Comparison of ENCODE assay signal across 27 mouse cellular contexts in the genomic region with DNA sequence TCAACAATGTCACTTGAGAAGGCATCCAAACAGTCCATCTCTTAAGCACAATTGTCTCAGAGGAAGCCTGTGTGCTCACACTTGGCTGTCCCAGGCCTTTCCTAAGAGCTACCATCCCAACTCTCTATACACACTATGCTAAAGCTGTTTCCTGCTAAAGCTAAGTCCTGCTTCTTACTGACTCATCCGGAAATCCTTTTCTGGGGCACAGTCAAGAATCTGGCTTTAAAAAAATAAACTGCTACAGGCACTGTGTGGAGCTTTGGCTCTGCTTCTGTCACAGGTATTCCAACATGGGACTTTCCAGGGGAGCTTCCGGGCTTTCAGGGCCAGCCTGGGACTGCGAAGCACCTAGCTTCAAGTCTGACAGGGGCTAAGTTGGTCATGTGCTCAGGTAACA. TPM values are rescaled to one million over a fixed set of nuclear protein-coding genes. Genes with fewer than 3 reads are reported as not detected.
DNase-seq lines count a peak whose midpoint lies in the region; ATAC-seq lines count a peak whose summit lies in the region.
"Had no signal": no experiment of that assay in that cellular context is flagged by ENCODE, and none has a peak within 500 bp of the region (broad histone marks: within the 10 kb centered on the region; RNA-seq: fewer than 3 reads in every experiment).

No protein-coding gene starts in this region.

- peak; percentile 11 for DNase-seq in embryonic facial prominence, embryonic 14.5 days (ENCODE audit: low spot score)
- DNase-seq in embryonic facial prominence, embryonic 10.5 days (ENCODE audit: low spot score), result no peak
- no peak for DNase-seq in heart, postnatal 4 days
- DNase-seq in lung, postnatal 10 days, result no peak
- peak; percentile 42 for DNase-seq in NIH3T3 (ENCODE audit: low read depth)
- no peak for DNase-seq in neural tube, embryonic 10.5 days (ENCODE audit: extremely low spot score, low spot score)
- DNase-seq: adrenal gland, postnatal 25 days; cerebellum, adult 11-12 months; cerebellum, postnatal 14 days; kidney, adult 11 months; left cerebral cortex, postnatal 4 days; liver; midbrain, embryonic 14.5 days; right cerebral cortex, postnatal 25 days; thymus, postnatal 14 days had no signal

- ATAC-seq in embryonic facial prominence, embryonic 14.5 days (ENCODE audit: low read depth), result no peak
- no peak; the same call in 1 of the 2 replicates for ATAC-seq in heart, embryonic 16.5 days (replicated peaks; ENCODE audit: extremely low read depth, insufficient read depth, low FRiP score)
- peak; percentile 74 for ATAC-seq in lung, embryonic 16.5 days (ENCODE audit: low read depth)

- H3K27ac ChIP-seq in embryonic facial prominence, embryonic 14.5 days (replicated peaks; ENCODE audit: low read depth, low read length), result no peak overlapping the region
- H3K27ac ChIP-seq in embryonic facial prominence, embryonic 10.5 days (replicated peaks), result no peak overlapping the region
- 0 out of 2 replicates have a peak overlapping the region, but pooled peaks have one; percentile 5 for H3K27ac ChIP-seq in heart, embryonic 16.5 days (ENCODE audit: low read length)
- H3K27ac ChIP-seq in lung, embryonic 16.5 days (ENCODE audit: low read length), result peak overlapping the region; percentile 69
- H3K27ac ChIP-seq: forebrain, embryonic 10.5 days had no signal

- H3K4me2 ChIP-seq in embryonic facial prominence, embryonic 14.5 days (ENCODE audit: low read depth, low read length), result no peak overlapping the region
- H3K4me2 ChIP-seq in heart, embryonic 16.5 days (ENCODE audit: low read depth, low read length), result no peak overlapping the region
- H3K4me2 ChIP-seq in lung, embryonic 16.5 days (ENCODE audit: low read depth, low read length), result no peak overlapping the region

- H3K4me3 ChIP-seq in embryonic facial prominence, embryonic 14.5 days (ENCODE audit: low read depth, low read length), result no peak overlapping the region
- no peak overlapping the region for H3K4me3 ChIP-seq in embryonic facial prominence, embryonic 10.5 days
- H3K4me3 ChIP-seq in heart, embryonic 16.5 days (ENCODE audit: low read length), result no peak overlapping the region
- H3K4me3 ChIP-seq in lung, embryonic 16.5 days (ENCODE audit: low read length), result no peak overlapping the region
- H3K4me3 ChIP-seq: forebrain, embryonic 10.5 days; megakaryocyte, embryonic 14.5 days had no signal

- no peaks in the 10 kb centered on the region for H3K36me3 ChIP-seq in embryonic facial prominence, embryonic 14.5 days (ENCODE audit: control insufficient read depth, insufficient read depth, low read length)
- H3K36me3 ChIP-seq in embryonic facial prominence, embryonic 10.5 days (replicated peaks), result no peaks in the 10 kb centered on the region
- no peaks in the 10 kb centered on the region for H3K36me3 ChIP-seq in heart, embryonic 16.5 days (ENCODE audit: control insufficient read depth, insufficient read depth)
- H3K36me3 ChIP-seq in lung, embryonic 16.5 days (ENCODE audit: control insufficient read depth, insufficient read depth, low read length), result no peaks in the 10 kb centered on the region
- H3K36me3 ChIP-seq: forebrain, embryonic 10.5 days; G1E had no signal

- 79% methylated on average over 3 of the region's 3 CpGs for WGBS in embryonic facial prominence, embryonic 14.5 days
- whole genome bisulfite sequencing in embryonic facial prominence, embryonic 10.5 days, result 86% methylated on average over 3 of the region's 3 CpGs
- 73% methylated on average over 3 of the region's 3 CpGs for WGBS in heart, embryonic 16.5 days
- WGBS in lung, embryonic 16.5 days, result 46% methylated on average over 3 of the region's 3 CpGs

- no peaks in the 10 kb centered on the region for H3K27me3 ChIP-seq in embryonic facial prominence, embryonic 14.5 days (replicated peaks; ENCODE audit: control insufficient read depth, insufficient read depth, low read length)
- H3K27me3 ChIP-seq in embryonic facial prominence, embryonic 10.5 days (replicated peaks; ENCODE audit: low read depth, poor library complexity, severe bottlenecking), result no peaks in the 10 kb centered on the region
- no peaks in the 10 kb centered on the region for H3K27me3 ChIP-seq in heart, embryonic 16.5 days (ENCODE audit: control insufficient read depth, insufficient read depth, low read length)
- H3K27me3 ChIP-seq in lung, embryonic 16.5 days (ENCODE audit: control insufficient read depth, insufficient read depth, low read depth, low read length), result no peaks in the 10 kb centered on the region

- no peaks in the 10 kb centered on the region for H3K9me3 ChIP-seq in embryonic facial prominence, embryonic 14.5 days (ENCODE audit: control insufficient read depth, low read length)
- no peaks in the 10 kb centered on the region for H3K9me3 ChIP-seq in embryonic facial prominence, embryonic 10.5 days
- no peaks in the 10 kb centered on the region for H3K9me3 ChIP-seq in heart, embryonic 16.5 days (replicated peaks; ENCODE audit: control insufficient read depth, low read length)
- no peaks in the 10 kb centered on the region for H3K9me3 ChIP-seq in lung, embryonic 16.5 days (ENCODE audit: control insufficient read depth, low read length)
- H3K9me3 ChIP-seq: forebrain, embryonic 10.5 days; G1E; megakaryocyte, embryonic 14.5 days had no signal

- H3K9ac ChIP-seq in embryonic facial prominence, embryonic 14.5 days (ENCODE audit: low read depth, low read length), result no peak overlapping the region
- H3K9ac ChIP-seq in heart, embryonic 16.5 days (ENCODE audit: low read length), result no peak overlapping the region
- H3K9ac ChIP-seq in lung, embryonic 16.5 days (ENCODE audit: low read length), result no peak overlapping the region

- H3K4me1 ChIP-seq in embryonic facial prominence, embryonic 14.5 days (ENCODE audit: control insufficient read depth, insufficient read depth, low read length), result no peaks in the 10 kb centered on the region
- peaks cover 7% of the 10 kb centered on the region; the same call in 1 of the 2 replicates for H3K4me1 ChIP-seq in embryonic facial prominence, embryonic 10.5 days
- H3K4me1 ChIP-seq in heart, embryonic 16.5 days (ENCODE audit: control insufficient read depth, insufficient read depth, low read length), result no peaks in the 10 kb centered on the region
- no peaks in the 10 kb centered on the region for H3K4me1 ChIP-seq in lung, embryonic 16.5 days (replicated peaks; ENCODE audit: control insufficient read depth, insufficient read depth, low read length)
- H3K4me1 ChIP-seq: megakaryocyte, embryonic 14.5 days had no signal

RNA-seq across cellular contexts. Expression of gene Bpifb1, which starts 4.9 kb away (rescaled TPM):
- polyA plus RNA-seq in embryonic facial prominence, embryonic 14.5 days (2014; fragmentation: Nextera tagmentation; extraction: Ambion mirVana), result 0.14 TPM in 1 of 2 replicates, not detected in the other
- polyA plus RNA-seq in embryonic facial prominence, embryonic 10.5 days (2016; fragmentation: Nextera tagmentation; extraction: Ambion mirVana), result not detected in 2 replicates
- polyA plus RNA-seq in heart, embryonic 16.5 days (2015; fragmentation: Nextera tagmentation; extraction: Ambion mirVana), result 0.45 and 0.52 TPM in 2 replicates
- under 1 TPM in 1 of 2 experiments, not detected in 1; 0.20 TPM for total RNA-seq in heart, postnatal 4 days (2021)
- 1.5 and 1.8 TPM in 2 replicates for polyA plus RNA-seq in lung, embryonic 16.5 days (2015; fragmentation: Nextera tagmentation; extraction: Ambion mirVana)
- total RNA-seq: adrenal gland, postnatal 25 days; gastrocnemius, adult 8-10 months had no signal
- polyA plus RNA-seq: forebrain, embryonic 10.5 days; G1E; hindbrain, embryonic 11.5 days; neural tube, embryonic 14.5 days had no signal

RNA-seq across cellular contexts. Expression of gene Bpifa5, which starts 23.3 kb away (rescaled TPM):
- polyA plus RNA-seq in embryonic facial prominence, embryonic 14.5 days (2014; fragmentation: Nextera tagmentation; extraction: Ambion mirVana), result not detected in 2 replicates
- not detected in 2 replicates for polyA plus RNA-seq in embryonic facial prominence, embryonic 10.5 days (2016; fragmentation: Nextera tagmentation; extraction: Ambion mirVana)
- polyA plus RNA-seq in heart, embryonic 16.5 days (2015; fragmentation: Nextera tagmentation; extraction: Ambion mirVana), result not detected in 2 replicates
- not detected for total RNA-seq in heart, postnatal 4 days (2021)
- polyA plus RNA-seq in lung, embryonic 16.5 days (2015; fragmentation: Nextera tagmentation; extraction: Ambion mirVana), result not detected in 2 replicates
- total RNA-seq: adrenal gland, postnatal 25 days; G1E; gastrocnemius, adult 8-10 months; heart, adult 8-10 months; layer of hippocampus, adult 8-10 months; left cerebral cortex, postnatal 4 days had no signal
- polyA plus RNA-seq: forebrain, embryonic 10.5 days; G1E; hindbrain, embryonic 11.5 days; liver, embryonic 16.5 days; midbrain, embryonic 14.5 days; neural tube, embryonic 14.5 days; stomach, embryonic 16.5 days had no signal

RNA-seq across cellular contexts. Expression of gene Bpifb5, which starts 37.8 kb away (rescaled TPM):
- polyA plus RNA-seq in embryonic facial prominence, embryonic 14.5 days (2014; fragmentation: Nextera tagmentation; extraction: Ambion mirVana), result 0.89 and 1.9 TPM in 2 replicates
- 0.20 and 0.32 TPM in 2 replicates for polyA plus RNA-seq in embryonic facial prominence, embryonic 10.5 days (2016; fragmentation: Nextera tagmentation; extraction: Ambion mirVana)
- 0.37 and 0.45 TPM in 2 replicates for polyA plus RNA-seq in heart, embryonic 16.5 days (2015; fragmentation: Nextera tagmentation; extraction: Ambion mirVana)
- total RNA-seq in heart, postnatal 4 days (2021), result not detected
- polyA plus RNA-seq in lung, embryonic 16.5 days (2015; fragmentation: Nextera tagmentation; extraction: Ambion mirVana), result 2.3 and 2.4 TPM in 2 replicates
- total RNA-seq: adrenal gland, postnatal 25 days; gastrocnemius, adult 8-10 months; heart, adult 8-10 months; layer of hippocampus, adult 8-10 months had no signal
- polyA plus RNA-seq: G1E; hindbrain, embryonic 11.5 days; liver, embryonic 16.5 days; midbrain, embryonic 14.5 days had no signal

RNA-seq across cellular contexts. Expression of gene Bpifa1, which starts 43.1 kb away (rescaled TPM):
- polyA plus RNA-seq in embryonic facial prominence, embryonic 14.5 days (2014; fragmentation: Nextera tagmentation; extraction: Ambion mirVana), result 92.3 and 176 TPM in 2 replicates
- not detected in 2 replicates for polyA plus RNA-seq in embryonic facial prominence, embryonic 10.5 days (2016; fragmentation: Nextera tagmentation; extraction: Ambion mirVana)
- polyA plus RNA-seq in heart, embryonic 16.5 days (2015; fragmentation: Nextera tagmentation; extraction: Ambion mirVana), result 15.4 and 26.0 TPM in 2 replicates
- total RNA-seq in heart, postnatal 4 days (2021), result not detected
- polyA plus RNA-seq in lung, embryonic 16.5 days (2015; fragmentation: Nextera tagmentation; extraction: Ambion mirVana), result 1.8 and 16.3 TPM in 2 replicates
- total RNA-seq: adrenal gland, postnatal 25 days; G1E; gastrocnemius, adult 8-10 months; layer of hippocampus, adult 8-10 months; left cerebral cortex, postnatal 4 days had no signal
- polyA plus RNA-seq: forebrain, embryonic 10.5 days; G1E; hindbrain, embryonic 11.5 days; liver, embryonic 16.5 days; midbrain, embryonic 14.5 days; neural tube, embryonic 14.5 days; stomach, embryonic 16.5 days had no signal

RNA-seq across cellular contexts. Expression of gene Bpifa3, which starts 55.6 kb away (rescaled TPM):
- polyA plus RNA-seq in embryonic facial prominence, embryonic 14.5 days (2014; fragmentation: Nextera tagmentation; extraction: Ambion mirVana), result not detected in 2 replicates
- not detected in 2 replicates for polyA plus RNA-seq in embryonic facial prominence, embryonic 10.5 days (2016; fragmentation: Nextera tagmentation; extraction: Ambion mirVana)
- not detected in 2 replicates for polyA plus RNA-seq in heart, embryonic 16.5 days (2015; fragmentation: Nextera tagmentation; extraction: Ambion mirVana)
- total RNA-seq in heart, postnatal 4 days (2021), result not detected
- polyA plus RNA-seq in lung, embryonic 16.5 days (2015; fragmentation: Nextera tagmentation; extraction: Ambion mirVana), result not detected in 2 replicates
- total RNA-seq: adrenal gland, postnatal 25 days; G1E; gastrocnemius, adult 8-10 months; heart, adult 8-10 months; layer of hippocampus, adult 8-10 months; left cerebral cortex, postnatal 4 days had no signal
- polyA plus RNA-seq: forebrain, embryonic 10.5 days; G1E; hindbrain, embryonic 11.5 days; liver, embryonic 16.5 days; midbrain, embryonic 14.5 days; neural tube, embryonic 14.5 days; stomach, embryonic 16.5 days had no signal

Comparison
In these comparisons a context has a peak if more than half of its experiments do, and no peak if none do; other contexts are left out.
1. DNase-seq: peak in embryonic facial prominence, embryonic 14.5 days (single experiment) and NIH3T3 (single experiment); none in embryonic facial prominence, embryonic 10.5 days (single experiment), heart, postnatal 4 days (single experiment), lung, postnatal 10 days (single experiment) and neural tube, embryonic 10.5 days (single experiment).
2. H3K27ac ChIP-seq: peak in heart, embryonic 16.5 days (single experiment) and lung, embryonic 16.5 days (single experiment); none in embryonic facial prominence, embryonic 14.5 days (single experiment) and embryonic facial prominence, embryonic 10.5 days (single experiment).